Mouse (Mus musculus) CH12.LX (cell line): ENCODE results near the gene Amz2. TPM values are rescaled to one million over a fixed set of nuclear protein-coding genes. Genes with fewer than 3 reads are reported as not detected.
A peak's percentile ranks its signal among the peaks of the same experiment; 100 is the strongest.

Source experiments
- DNase-seq: peaks from one replicate; pipeline ENCODE4 v3.0.0-alpha.2; 2013; ENCODE audit errors: extremely low read depth
- H3K27ac ChIP-seq: 2 replicates; pipeline ENCODE4 v1.5.1; 2012; ENCODE audit warnings: low read depth, mild to moderate bottlenecking, control low read depth, moderate library complexity; ENCODE audit not compliant: insufficient read depth
- H3K27me3 ChIP-seq: replicated peaks from 2 replicates; pipeline ENCODE3; 2012; ENCODE audit warnings: inconsistent platforms
- H3K36me3 ChIP-seq, 2 experiments: replicated peaks in 1 of 2; 2 replicates each; pipeline versions ENCODE3 to v1.6.1; 2012; ENCODE audit warnings: inconsistent platforms in 1 of 2, low read length in 1 of 2, mild to moderate bottlenecking in 1 of 2, mixed read lengths in 1 of 2, moderate library complexity in 1 of 2; ENCODE audit not compliant: control insufficient read depth in 1 of 2, insufficient read depth in 1 of 2
- H3K4me1 ChIP-seq, 2 experiments: 2 replicates each; pipeline ENCODE4 v1.6.1; 2012; ENCODE audit warnings: inconsistent platforms in 1 of 2, moderate library complexity in 1 of 2; ENCODE audit not compliant: insufficient read depth in 2 of 2, control insufficient read depth in 1 of 2
- H3K4me2 ChIP-seq: 2 replicates; pipeline ENCODE4 v1.6.1; 2012; ENCODE audit warnings: low read depth, mild to moderate bottlenecking, control low read depth; ENCODE audit not compliant: poor library complexity, insufficient read depth, severe bottlenecking
- H3K4me3 ChIP-seq, 3 experiments: fragments of 150-350 bp in 1 of 3; sonication (generic) in 1 of 3; replicated peaks in 1 of 3; 2 replicates each; pipeline versions ENCODE3 to v1.5.1; 2011 to 2012; ENCODE audit warnings: low read depth in 2 of 3, low read length in 2 of 3, mild to moderate bottlenecking in 2 of 3, moderate library complexity in 2 of 3, control low read depth in 1 of 3, improper control_type of control experiment in 1 of 3, inconsistent platforms in 1 of 3, mixed read lengths in 1 of 3; ENCODE audit not compliant: poor library complexity in 1 of 3
- H3K79me2 ChIP-seq: replicated peaks from 2 replicates; pipeline ENCODE4 v1.6.1; 2012; ENCODE audit warnings: mild to moderate bottlenecking, moderate library complexity; ENCODE audit not compliant: control insufficient read depth, poor library complexity, insufficient read depth, severe bottlenecking; ENCODE audit errors: extremely low read depth
- H3K9ac ChIP-seq: 2 replicates; pipeline ENCODE4 v1.6.1; 2012; ENCODE audit warnings: low read depth, mild to moderate bottlenecking, control low read depth, moderate library complexity; ENCODE audit not compliant: insufficient read depth
- H3K9me3 ChIP-seq: replicated peaks from 2 replicates; pipeline ENCODE3; 2012; ENCODE audit warnings: low read length, inconsistent platforms, mixed read lengths
- CHD1 ChIP-seq: IDR thresholded peaks from 2 replicates; pipeline ENCODE4 v1.6.1; 2012; ENCODE audit warnings: low read depth, low read length, improper control_type of control experiment, inconsistent platforms
- CHD2 ChIP-seq: IDR thresholded peaks from 2 replicates; pipeline ENCODE4 v1.6.1; 2011; ENCODE audit warnings: low read length, improper control_type of control experiment
- CTCF ChIP-seq, 2 experiments: IDR thresholded peaks in 1 of 2; conservative IDR thresholded peaks in 1 of 2; 2 replicates each; pipeline ENCODE4 v1.5.1; 2011 to 2012; ENCODE audit warnings: low read depth in 2 of 2, low read length in 2 of 2, improper control_type of control experiment in 1 of 2, inconsistent platforms in 1 of 2, mild to moderate bottlenecking in 1 of 2, moderate library complexity in 1 of 2
- EP300 ChIP-seq: IDR thresholded peaks from 2 replicates; pipeline ENCODE4 v1.6.1; 2011; ENCODE audit warnings: low read length, improper control_type of control experiment
- JUN ChIP-seq: IDR thresholded peaks from 2 replicates; pipeline ENCODE4 v1.6.1; 2011; ENCODE audit warnings: low read depth, mild to moderate bottlenecking, low read length, improper control_type of control experiment, moderate library complexity; ENCODE audit not compliant: insufficient read depth
- MAFK ChIP-seq: IDR thresholded peaks from 2 replicates; pipeline ENCODE4 v1.6.1; 2011; ENCODE audit warnings: low read length, improper control_type of control experiment; ENCODE audit not compliant: insufficient replicate concordance
- MAX ChIP-seq: IDR thresholded peaks from 2 replicates; pipeline ENCODE4 v1.6.1; 2011; ENCODE audit warnings: low read length, improper control_type of control experiment
- MXI1 ChIP-seq: IDR thresholded peaks from 2 replicates; pipeline ENCODE4 v1.6.1; 2011; ENCODE audit warnings: mild to moderate bottlenecking, low read depth, low read length, improper control_type of control experiment
- RAD21 ChIP-seq: IDR thresholded peaks from 2 replicates; pipeline ENCODE4 v1.6.1; 2011; ENCODE audit warnings: low read depth, mild to moderate bottlenecking, low read length, improper control_type of control experiment, moderate library complexity
- SIN3A ChIP-seq: IDR thresholded peaks from 2 replicates; pipeline ENCODE4 v1.6.1; 2012; ENCODE audit warnings: low read length, improper control_type of control experiment, inconsistent platforms
- TBP ChIP-seq: conservative IDR thresholded peaks from 2 replicates; pipeline ENCODE4 v1.6.1; 2011; ENCODE audit warnings: low read depth, low read length, improper control_type of control experiment
- TCF12 ChIP-seq: IDR thresholded peaks from 2 replicates; pipeline ENCODE4 v1.6.1; 2014; ENCODE audit warnings: low read depth, mild to moderate bottlenecking, inconsistent platforms, low read length, improper control_type of control experiment
- ZKSCAN1 ChIP-seq: IDR thresholded peaks from 2 replicates; pipeline ENCODE4 v1.6.1; 2012; ENCODE audit warnings: low read depth, inconsistent platforms, low read length, improper control_type of control experiment, borderline replicate concordance
- dilution Hi-C: fragments of 300-500 bp; cut with MboI; formaldehyde crosslinking; loops from 2 replicates; pipeline ENCODE4 v1.14.3; 2020; ENCODE audit warnings: low sequenced_read_pairs; ENCODE audit not compliant: extremely low pct_unique_long_range_greater_than_20kb, extremely low pct_ligation_motif_present
- in situ Hi-C: fragments of 300-500 bp; cut with MboI; formaldehyde crosslinking; loops from 3 replicates; pipeline ENCODE4 v1.14.3; 2019; ENCODE audit warnings: low sequenced_read_pairs, low pct_ligation_motif_present, low pct_unique_long_range_greater_than_20kb, mixed read lengths
- polyA plus RNA-seq: library from polyadenylated mRNA; unstranded; fragments of >175 nt; gene quantifications from 2 replicates; pipeline ENCODE4 v1.2.1, GENCODE M21; 2012; ENCODE audit warnings: low read depth; ENCODE audit not compliant: insufficient read length
- total RNA-seq, 2 experiments: library from RNA; depleted of rRNA; stranded (reverse); fragments of 300-350 nt in 1 of 2; fragments of >200 nt in 1 of 2; gene quantifications; 2 replicates each; pipeline ENCODE4 v1.2.3; 2012 to 2014

The Amz2 gene
- total and polyA plus RNA-seq, 3 experiments, result 22.3 to 23.7 (median 23.3) TPM

DNA sequence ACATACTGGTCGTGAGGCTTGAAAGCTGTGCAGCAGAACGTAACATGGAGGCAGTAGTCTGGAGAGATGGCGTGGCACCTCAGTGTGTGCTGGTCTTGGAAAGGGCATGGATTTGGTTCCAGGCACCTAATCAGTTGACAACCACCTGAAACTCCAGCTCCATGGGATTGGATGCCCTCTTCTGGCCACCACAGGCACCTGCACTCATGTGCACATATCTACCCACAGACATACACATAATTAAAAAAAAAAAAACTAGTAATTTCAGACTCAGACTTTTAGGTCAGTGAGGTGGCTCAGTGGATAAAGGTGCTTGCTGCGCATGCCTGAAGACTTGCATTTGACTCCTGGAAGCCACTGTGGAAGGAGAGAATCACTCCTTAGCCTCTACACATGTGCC lies 3.5 kb upstream of the Amz2 start:
- Histone ChIP-seq H3K36me3 (no peaks in the 10 kb centered on the region), H3K79me2 (no peaks in the 10 kb centered on the region; the same call in 1 of the 2 replicates), H3K4me3 (no peak overlapping the region), H3K27ac (no peak overlapping the region), H3K4me2 (no peak overlapping the region), H3K9ac (no peak overlapping the region), H3K4me1 (peaks cover 22 to 61% of the 10 kb centered on the region in 2 experiments; a peak in 3 of 4 replicates), H3K9me3 (peaks cover 9% of the 10 kb centered on the region), H3K27me3 (no peaks in the 10 kb centered on the region)
- in situ Hi-C loops (no loop called here), dilution Hi-C loops (no loop called here)
- TF ChIP-seq EP300, result no peak
- TF ChIP-seq RAD21, result no peak; the same call in 1 of the 2 replicates
- TF ChIP-seq MAX, result no peak
- peak in 1 of 2 experiments; percentile 28; a peak in 2 of 4 replicates for TF ChIP-seq CTCF (conservative IDR thresholded peaks at IDR 0.05 in 1 of 2, IDR thresholded peaks at IDR 0.05 in 1 of 2; ENCODE audit: low read depth in 2 of 2, low read length in 2 of 2)
- no peak for TF ChIP-seq TCF12
- TF ChIP-seq JUN, result no peak
- TF ChIP-seq TBP, result no peak
- DNase-seq, result no peak

- H3K27ac ChIP-seq, result no peak overlapping the region
- H3K9me3 ChIP-seq, result peaks cover 9% of the 10 kb centered on the region
- H3K27me3 ChIP-seq, result no peaks in the 10 kb centered on the region
- H3K4me3 ChIP-seq, result no peak overlapping the region
- dilution Hi-C loops, result no loop called here
- TF ChIP-seq CHD2 (no peak), MAFK (no peak), ZKSCAN1 (no peak), TCF12 (no peak), CHD1 (no peak)
- no peak overlapping the region for H3K4me2 ChIP-seq
- no peaks in the 10 kb centered on the region; the same call in 1 of the 2 replicates for H3K79me2 ChIP-seq
- in situ Hi-C loops, result no loop called here
- H3K9ac ChIP-seq, result no peak overlapping the region
- H3K36me3 ChIP-seq, result no peaks in the 10 kb centered on the region
- H3K4me1 ChIP-seq, result peaks cover 17 to 54% of the 10 kb centered on the region in 2 experiments; a peak in 3 of 4 replicates
- DNase-seq, result no peak
Measured at GRCm38 (mm10) chr11:109423294-109423693, 2.5 kb upstream of the Amz2 start.

- H3K4me2 ChIP-seq, result peak overlapping the region; percentile 89; the same call in 1 of the 2 replicates
- DNase-seq, result no peak
- TF ChIP-seq SIN3A (peak; percentile 16; the same call in 1 of the 2 replicates), MXI1 (peak; percentile 92), MAX (no peak; the same call in 1 of the 2 replicates), TBP (peak; percentile 85)
- H3K4me1 ChIP-seq, result peaks cover 15 to 36% of the 10 kb centered on the region in 2 experiments
- H3K4me3 ChIP-seq, result peak overlapping the region; percentile 57 to 77 (median 70)
- H3K36me3 ChIP-seq, result peaks cover 16 to 22% of the 10 kb centered on the region in 2 experiments
- H3K27ac ChIP-seq, result peak overlapping the region; percentile 82
- dilution Hi-C loops (no loop called here), in situ Hi-C loops (loop anchor here (5.0 kb wide), 1 partner anchor 94 kb away; no protein-coding TSS in a partner anchor)
- H3K9ac ChIP-seq, result peak overlapping the region; percentile 76
- H3K27me3 ChIP-seq, result no peaks in the 10 kb centered on the region
- H3K9me3 ChIP-seq, result peaks cover 9% of the 10 kb centered on the region
- H3K79me2 ChIP-seq, result no peaks in the 10 kb centered on the region; the same call in 1 of the 2 replicates
Measured at GRCm38 (mm10) chr11:109426272-109426586, 483 bp downstream of the Amz2 start.
